Mouse (Mus musculus) adrenal gland, postnatal 10 days (tissue): ENCODE data around the gene 4930467E23Rik. TPM values are rescaled to one million over a fixed set of nuclear protein-coding genes. Genes with fewer than 3 reads are reported as not detected.
"Not testable (repeated sequence)": the region's sequence is repeated elsewhere in the genome, so short reads cannot be mapped to it uniquely, and the experiment has no call there.

Source experiments
- DNase-seq: peaks from one replicate; pipeline ENCODE4 v3.0.0; 2021; ENCODE audit warnings: mixed read lengths
- long read RNA-seq, 2 experiments: library from polyadenylated mRNA; stranded (forward); transcript quantifications; one replicate each; pipeline ENCODE4 v2.0.0; 2021
- total RNA-seq, 2 experiments: library from RNA; stranded (reverse); gene quantifications; 2 replicates each; pipeline ENCODE4 v1.2.3; 2021

The 4930467E23Rik gene
- total RNA-seq = under 1 TPM in 1 of 2 experiments, not detected in 1; 0.45 TPM
- long read RNA-seq, experiment 1 = 0 reads
- long read RNA-seq, experiment 2 = 0 reads

GRCm38 (mm10) chr8:19729276-19729675, at the start of gene 4930467E23Rik:
TSS of gene 4930467E23Rik (plus strand) at chr8:19729576.
- not testable (repeated sequence) for DNase-seq

GRCm38 (mm10) chr8:19682311-19682710, 47.1 kb upstream of the 4930467E23Rik start:
- DNase-seq = not testable (repeated sequence)

GRCm38 (mm10) chr8:19685476-19685875, 43.9 kb upstream of the 4930467E23Rik start:
- DNase-seq = not testable (repeated sequence)

- not testable (repeated sequence) for DNase-seq
These were observed 40.4 kb upstream of the 4930467E23Rik start for GRCm38 (mm10) chr8:19688802-19689525.

- DNase-seq = not testable (repeated sequence)
These were observed 39.6 kb upstream of the 4930467E23Rik start for GRCm38 (mm10) chr8:19689745-19690144.

- DNase-seq = not testable (repeated sequence)
These were observed 38.0 kb upstream of the 4930467E23Rik start for GRCm38 (mm10) chr8:19691421-19691820.

GRCm38 (mm10) chr8:19697497-19698077, 31.8 kb upstream of the 4930467E23Rik start:
- not testable (repeated sequence) for DNase-seq

GRCm38 (mm10) chr8:19698123-19698522, 31.3 kb upstream of the 4930467E23Rik start:
- not testable (repeated sequence) for DNase-seq

GRCm38 (mm10) chr8:19698722-19699121, 30.7 kb upstream of the 4930467E23Rik start:
- DNase-seq = peak; percentile 60

GRCm38 (mm10) chr8:19701326-19701725, 28.1 kb upstream of the 4930467E23Rik start:
- DNase-seq = not testable (repeated sequence)

- not testable (repeated sequence) for DNase-seq
These were observed 27.1 kb upstream of the 4930467E23Rik start for GRCm38 (mm10) chr8:19702276-19702675.

- peak; percentile 92 for DNase-seq
These were observed 26.2 kb upstream of the 4930467E23Rik start for GRCm38 (mm10) chr8:19702972-19703709.

- not testable (repeated sequence) for DNase-seq
These were observed 25.5 kb upstream of the 4930467E23Rik start for GRCm38 (mm10) chr8:19703906-19704305.

GRCm38 (mm10) chr8:19704441-19705215, 24.7 kb upstream of the 4930467E23Rik start:
- DNase-seq = peak; percentile 37

- DNase-seq = not testable (repeated sequence)
These were observed 24.2 kb upstream of the 4930467E23Rik start for GRCm38 (mm10) chr8:19705216-19705600.

GRCm38 (mm10) chr8:19706101-19706725, 23.2 kb upstream of the 4930467E23Rik start:
- not testable (repeated sequence) for DNase-seq

- peak; percentile 95 for DNase-seq
These were observed 22.2 kb upstream of the 4930467E23Rik start for GRCm38 (mm10) chr8:19706918-19707760.

- peak; percentile 30 for DNase-seq
These were observed 21.5 kb upstream of the 4930467E23Rik start for GRCm38 (mm10) chr8:19707761-19708443.

GRCm38 (mm10) chr8:19708976-19709375, 20.4 kb upstream of the 4930467E23Rik start:
- DNase-seq = not testable (repeated sequence)

GRCm38 (mm10) chr8:19709488-19709887, 19.9 kb upstream of the 4930467E23Rik start:
- DNase-seq = not testable (repeated sequence)
